Mouse (Mus musculus) forebrain, embryonic 13.5 days (tissue): ENCODE results near the gene B3galnt1. TPM values are rescaled to one million over a fixed set of nuclear protein-coding genes. Genes with fewer than 3 reads are reported as not detected.

Experiments used
- ATAC-seq: fragments of 200-750 bp; cut with Nextera tagmentation; 2 replicates; pipeline ENCODE4 v1.8.0; 2017
- H3K27ac ChIP-seq: fragments of 300-500 bp; sonication (generic); 2 replicates; pipeline ENCODE4 v1.5.1; 2015; ENCODE audit warnings: inconsistent platforms, mild to moderate bottlenecking, moderate library complexity
- H3K27me3 ChIP-seq: fragments of 300-500 bp; sonication (generic); 2 replicates; pipeline ENCODE4 v1.6.1; 2015; ENCODE audit warnings: mild to moderate bottlenecking, inconsistent platforms
- H3K36me3 ChIP-seq: fragments of 300-500 bp; sonication (generic); 2 replicates; pipeline ENCODE4 v1.6.1; 2015; ENCODE audit warnings: mild to moderate bottlenecking, inconsistent platforms; ENCODE audit not compliant: poor library complexity, severe bottlenecking
- H3K4me1 ChIP-seq: fragments of 300-500 bp; sonication (generic); 2 replicates; pipeline ENCODE4 v1.6.1; 2015; ENCODE audit warnings: inconsistent platforms
- H3K4me2 ChIP-seq: fragments of 300-500 bp; sonication (generic); 2 replicates; pipeline ENCODE4 v1.6.1; 2015; ENCODE audit warnings: inconsistent platforms, mild to moderate bottlenecking, moderate library complexity
- H3K4me3 ChIP-seq: fragments of 300-500 bp; sonication (generic); 2 replicates; pipeline ENCODE4 v1.5.1; 2015; ENCODE audit warnings: mild to moderate bottlenecking, inconsistent platforms
- H3K9ac ChIP-seq: fragments of 300-500 bp; sonication (generic); 2 replicates; pipeline ENCODE4 v1.6.1; 2015; ENCODE audit warnings: mild to moderate bottlenecking, inconsistent platforms
- H3K9me3 ChIP-seq: fragments of 300-500 bp; sonication (generic); replicated peaks from 2 replicates; pipeline ENCODE4 v1.6.1; 2016; ENCODE audit warnings: inconsistent platforms
- WGBS: fragments of 180-500 bp; shearing (Covaris S2); methylation state at CpG from one replicate; pipeline ENCODE4 v1.1.7; 2015; 5-methylcytosine and 5-hydroxymethylcytosine counted together
- polyA plus RNA-seq: library from polyadenylated mRNA; unstranded; fragments of >200 nt; fragmentation: Nextera tagmentation; extraction: Ambion mirVana; gene quantifications from 2 replicates; pipeline ENCODE4 v1.2.1, GENCODE M21; 2015

The B3galnt1 gene
- 55.6 and 60.3 TPM in 2 replicates for polyA plus RNA-seq

- H3K36me3 ChIP-seq: 0 out of 2 replicates have a peak, but pooled peaks cover 4% of the 10 kb centered on the region
- peak within 1 kb of the TSS; percentile 89 for H3K9ac ChIP-seq
- peaks cover 42% of the 10 kb centered on the region for H3K4me1 ChIP-seq
- peak within 1 kb of the TSS; percentile 57 for H3K27ac ChIP-seq
- 1% methylated on average over 41 of the region's 99 CpGs for WGBS
- H3K9me3 ChIP-seq: no peaks in the 10 kb centered on the region
- ATAC-seq: peak; percentile 82
- H3K27me3 ChIP-seq: no peaks in the 10 kb centered on the region
- peak within 1 kb of the TSS; percentile 75 for H3K4me3 ChIP-seq
- peak within 1 kb of the TSS; percentile 75 for H3K4me2 ChIP-seq
Observed at GRCm38 (mm10) chr3:69598261-69599165, at the start of gene B3galnt1. Gene B3galnt1, minus strand, starts transcription at chr3:69598960.

- no peak overlapping the region for H3K9ac ChIP-seq
- H3K36me3 ChIP-seq: no peaks in the 10 kb centered on the region
- H3K4me1 ChIP-seq: no peaks in the 10 kb centered on the region
- no peaks in the 10 kb centered on the region for H3K9me3 ChIP-seq
- no peak overlapping the region for H3K4me2 ChIP-seq
- H3K27me3 ChIP-seq: no peaks in the 10 kb centered on the region
- no peak overlapping the region for H3K27ac ChIP-seq
- H3K4me3 ChIP-seq: no peak overlapping the region
- no peak for ATAC-seq
- 90% methylated on average over 3 of the region's 3 CpGs for WGBS
Observed at GRCm38 (mm10) chr3:69634521-69634920, 35.8 kb upstream of the B3galnt1 start.

GRCm38 (mm10) chr3:69633706-69634420 lies 35.1 kb upstream of the B3galnt1 start:
- Histone ChIP-seq H3K9me3 (no peaks in the 10 kb centered on the region), H3K9ac (no peak overlapping the region), H3K36me3 (no peaks in the 10 kb centered on the region), H3K4me1 (no peaks in the 10 kb centered on the region), H3K4me3 (no peak overlapping the region), H3K27me3 (no peaks in the 10 kb centered on the region), H3K4me2 (no peak overlapping the region), H3K27ac (no peak overlapping the region)
- ATAC-seq: no peak
- 74% methylated on average over 12 of the region's 12 CpGs for WGBS

GRCm38 (mm10) chr3:69626963-69627590 lies 28.3 kb upstream of the B3galnt1 start:
- H3K36me3 ChIP-seq: no peaks in the 10 kb centered on the region
- no peaks in the 10 kb centered on the region for H3K27me3 ChIP-seq
- ATAC-seq: no peak
- H3K4me1 ChIP-seq: no peaks in the 10 kb centered on the region
- no peak overlapping the region for H3K9ac ChIP-seq
- no peaks in the 10 kb centered on the region for H3K9me3 ChIP-seq
- no peak overlapping the region for H3K27ac ChIP-seq
- 70% methylated on average over 11 of the region's 11 CpGs for WGBS
- H3K4me2 ChIP-seq: no peak overlapping the region
- no peak overlapping the region for H3K4me3 ChIP-seq

- WGBS: 63% methylated on average over 11 of the region's 11 CpGs
- no peaks in the 10 kb centered on the region for H3K36me3 ChIP-seq
- no peaks in the 10 kb centered on the region for H3K27me3 ChIP-seq
- H3K4me1 ChIP-seq: no peaks in the 10 kb centered on the region
- no peak overlapping the region for H3K4me2 ChIP-seq
- ATAC-seq: no peak
- H3K27ac ChIP-seq: no peak overlapping the region
- H3K4me3 ChIP-seq: no peak overlapping the region
- no peak overlapping the region for H3K9ac ChIP-seq
- no peaks in the 10 kb centered on the region for H3K9me3 ChIP-seq
Observed at GRCm38 (mm10) chr3:69626213-69626962, 27.6 kb upstream of the B3galnt1 start.

GRCm38 (mm10) chr3:69624182-69624581 lies 25.4 kb upstream of the B3galnt1 start:
- H3K27ac ChIP-seq: no peak overlapping the region
- H3K4me2 ChIP-seq: no peak overlapping the region
- no peak overlapping the region for H3K9ac ChIP-seq
- ATAC-seq: no peak
- no peaks in the 10 kb centered on the region for H3K27me3 ChIP-seq
- H3K4me3 ChIP-seq: no peak overlapping the region
- no peaks in the 10 kb centered on the region for H3K36me3 ChIP-seq
- no peaks in the 10 kb centered on the region for H3K9me3 ChIP-seq
- H3K4me1 ChIP-seq: no peaks in the 10 kb centered on the region
- WGBS: 74% methylated on average over 2 of the region's 2 CpGs

- ATAC-seq: no peak
- WGBS: 89% methylated on average over 5 of the region's 5 CpGs
- no peaks in the 10 kb centered on the region for H3K4me1 ChIP-seq
- H3K27ac ChIP-seq: no peak overlapping the region
- no peak overlapping the region for H3K4me2 ChIP-seq
- no peak overlapping the region for H3K4me3 ChIP-seq
- H3K27me3 ChIP-seq: no peaks in the 10 kb centered on the region
- H3K9me3 ChIP-seq: peaks cover 7% of the 10 kb centered on the region; the same call in 1 of the 2 replicates
- no peak overlapping the region for H3K9ac ChIP-seq
- H3K36me3 ChIP-seq: no peaks in the 10 kb centered on the region
Observed at GRCm38 (mm10) chr3:69607909-69608308, 9.1 kb upstream of the B3galnt1 start.

- no peak overlapping the region for H3K27ac ChIP-seq
- peaks cover 3% of the 10 kb centered on the region; the same call in 1 of the 2 replicates for H3K9me3 ChIP-seq
- no peaks in the 10 kb centered on the region for H3K36me3 ChIP-seq
- H3K9ac ChIP-seq: no peak overlapping the region
- H3K4me2 ChIP-seq: no peak overlapping the region
- 54% methylated on average over 1 of the region's 1 CpGs for WGBS
- H3K4me3 ChIP-seq: no peak overlapping the region
- no peak for ATAC-seq
- H3K4me1 ChIP-seq: no peaks in the 10 kb centered on the region
- no peaks in the 10 kb centered on the region for H3K27me3 ChIP-seq
Observed at GRCm38 (mm10) chr3:69607468-69607867, 8.7 kb upstream of the B3galnt1 start.

- Histone ChIP-seq H3K36me3 (no peaks in the 10 kb centered on the region), H3K27me3 (no peaks in the 10 kb centered on the region), H3K27ac (no peak overlapping the region), H3K4me1 (no peaks in the 10 kb centered on the region), H3K4me2 (no peak overlapping the region), H3K4me3 (no peak overlapping the region), H3K9ac (no peak overlapping the region), H3K9me3 (no peaks in the 10 kb centered on the region)
- WGBS: 88% methylated on average over 1 of the region's 1 CpGs
- ATAC-seq: no peak
Observed at GRCm38 (mm10) chr3:69606923-69607322, 8.2 kb upstream of the B3galnt1 start.

- H3K4me3 ChIP-seq: peak overlapping the region; percentile 75
- H3K4me1 ChIP-seq: peaks cover 39% of the 10 kb centered on the region
- peak; percentile 44; the same call in 1 of the 2 replicates for ATAC-seq
- H3K27ac ChIP-seq: no peak overlapping the region; the same call in 1 of the 2 replicates
- peak overlapping the region; percentile 89 for H3K9ac ChIP-seq
- no peaks in the 10 kb centered on the region for H3K36me3 ChIP-seq
- H3K9me3 ChIP-seq: no peaks in the 10 kb centered on the region
- no peaks in the 10 kb centered on the region for H3K27me3 ChIP-seq
- WGBS: 14% methylated on average over 5 of the region's 5 CpGs
- H3K4me2 ChIP-seq: peak overlapping the region; percentile 75
Observed at GRCm38 (mm10) chr3:69599166-69599500, 373 bp upstream of the B3galnt1 start.

- peaks cover 42% of the 10 kb centered on the region for H3K4me1 ChIP-seq
- H3K27ac ChIP-seq: peak overlapping the region; percentile 10; the same call in 1 of the 2 replicates
- H3K4me3 ChIP-seq: peak overlapping the region; percentile 75
- peak overlapping the region; percentile 89 for H3K9ac ChIP-seq
- no peaks in the 10 kb centered on the region for H3K27me3 ChIP-seq
- no peaks in the 10 kb centered on the region for H3K9me3 ChIP-seq
- WGBS: 4% methylated on average over 7 of the region's 7 CpGs
- 0 out of 2 replicates have a peak, but pooled peaks cover 5% of the 10 kb centered on the region for H3K36me3 ChIP-seq
- H3K4me2 ChIP-seq: peak overlapping the region; percentile 75
- ATAC-seq: peak; percentile 7; the same call in 1 of the 2 replicates
Observed at GRCm38 (mm10) chr3:69597816-69598215, 944 bp downstream of the B3galnt1 start.
